Mouse (Mus musculus) forebrain, embryonic 12.5 days (tissue): ENCODE results near the gene Olfml1. TPM values are rescaled to one million over a fixed set of nuclear protein-coding genes. Genes with fewer than 3 reads are reported as not detected.

Experiments
- ATAC-seq: fragments of 200-750 bp; cut with Nextera tagmentation; 2 replicates; pipeline ENCODE4 v1.8.0; 2017; ENCODE audit warnings: moderate TSS enrichment; ENCODE audit not compliant: low FRiP score
- H3K27ac ChIP-seq: fragments of 300-500 bp; sonication (generic); 2 replicates; pipeline ENCODE4 v1.5.1; 2016; ENCODE audit warnings: mild to moderate bottlenecking
- H3K27me3 ChIP-seq: fragments of 300-500 bp; sonication (generic); 2 replicates; pipeline ENCODE4 v1.6.1; 2016; ENCODE audit warnings: mild to moderate bottlenecking
- H3K36me3 ChIP-seq: fragments of 300-500 bp; sonication (generic); replicated peaks from 2 replicates; pipeline ENCODE4 v1.6.1; 2016; ENCODE audit warnings: mild to moderate bottlenecking
- H3K4me1 ChIP-seq: fragments of 300-500 bp; sonication (generic); 2 replicates; pipeline ENCODE4 v1.6.1; 2016
- H3K4me2 ChIP-seq: fragments of 300-500 bp; sonication (generic); 2 replicates; pipeline ENCODE4 v1.6.1; 2016; ENCODE audit warnings: mild to moderate bottlenecking, moderate library complexity
- H3K4me3 ChIP-seq: fragments of 300-500 bp; sonication (generic); replicated peaks from 2 replicates; pipeline ENCODE4 v1.5.1; 2016; ENCODE audit warnings: mild to moderate bottlenecking
- H3K9ac ChIP-seq: fragments of 300-500 bp; sonication (generic); 2 replicates; pipeline ENCODE4 v1.6.1; 2016; ENCODE audit warnings: mild to moderate bottlenecking
- H3K9me3 ChIP-seq: fragments of 300-500 bp; sonication (generic); 2 replicates; pipeline ENCODE4 v1.6.1; 2016
- WGBS: fragments of 180-500 bp; shearing (Covaris S2); methylation state at CpG from one replicate; pipeline ENCODE4 v1.1.7; 2016; 5-methylcytosine and 5-hydroxymethylcytosine counted together
- polyA plus RNA-seq: library from polyadenylated mRNA; unstranded; fragments of >200 nt; fragmentation: Nextera tagmentation; extraction: Ambion mirVana; gene quantifications from 2 replicates; pipeline ENCODE4 v1.2.1, GENCODE M21; 2016

Olfml1 gene
- polyA plus RNA-seq, result 4.1 and 5.7 TPM in 2 replicates

DNA sequence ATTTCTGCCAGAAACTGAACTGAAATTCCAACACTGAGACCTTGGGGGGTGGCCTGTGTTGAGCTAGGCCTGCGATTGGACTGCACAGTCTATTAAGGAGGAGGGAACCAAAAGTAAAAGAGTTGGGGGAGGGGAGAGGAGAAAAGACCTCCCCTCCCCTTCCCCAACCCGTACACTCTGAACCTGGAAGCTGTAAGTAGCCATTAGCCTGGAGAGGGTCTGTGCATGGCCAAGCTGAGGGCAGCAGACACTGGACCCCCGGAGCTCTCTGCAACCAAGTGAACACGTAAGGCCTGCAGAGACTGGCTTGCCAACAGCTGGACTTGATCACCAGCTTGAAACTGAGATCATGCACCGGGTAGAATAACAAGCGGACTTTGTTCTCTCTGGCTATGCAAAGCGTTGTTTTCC is at the start of gene Olfml1:
Gene Olfml1, plus strand, starts transcription at position 186 of the 411 bp plus-strand sequence.
- H3K27me3 ChIP-seq, result no peaks in the 10 kb centered on the region
- H3K4me1 ChIP-seq, result no peaks in the 10 kb centered on the region
- H3K4me2 ChIP-seq, result no peak within 1 kb of the TSS
- H3K36me3 ChIP-seq, result no peaks in the 10 kb centered on the region
- H3K27ac ChIP-seq, result no peak within 1 kb of the TSS
- WGBS, result 63% methylated on average over 7 of the region's 7 CpGs
- no peak for ATAC-seq
- no peak within 1 kb of the TSS for H3K9ac ChIP-seq
- H3K9me3 ChIP-seq, result no peaks in the 10 kb centered on the region
- H3K4me3 ChIP-seq, result 0 out of 2 replicates have a peak within 1 kb of the TSS, but pooled peaks have one; percentile 1

DNA sequence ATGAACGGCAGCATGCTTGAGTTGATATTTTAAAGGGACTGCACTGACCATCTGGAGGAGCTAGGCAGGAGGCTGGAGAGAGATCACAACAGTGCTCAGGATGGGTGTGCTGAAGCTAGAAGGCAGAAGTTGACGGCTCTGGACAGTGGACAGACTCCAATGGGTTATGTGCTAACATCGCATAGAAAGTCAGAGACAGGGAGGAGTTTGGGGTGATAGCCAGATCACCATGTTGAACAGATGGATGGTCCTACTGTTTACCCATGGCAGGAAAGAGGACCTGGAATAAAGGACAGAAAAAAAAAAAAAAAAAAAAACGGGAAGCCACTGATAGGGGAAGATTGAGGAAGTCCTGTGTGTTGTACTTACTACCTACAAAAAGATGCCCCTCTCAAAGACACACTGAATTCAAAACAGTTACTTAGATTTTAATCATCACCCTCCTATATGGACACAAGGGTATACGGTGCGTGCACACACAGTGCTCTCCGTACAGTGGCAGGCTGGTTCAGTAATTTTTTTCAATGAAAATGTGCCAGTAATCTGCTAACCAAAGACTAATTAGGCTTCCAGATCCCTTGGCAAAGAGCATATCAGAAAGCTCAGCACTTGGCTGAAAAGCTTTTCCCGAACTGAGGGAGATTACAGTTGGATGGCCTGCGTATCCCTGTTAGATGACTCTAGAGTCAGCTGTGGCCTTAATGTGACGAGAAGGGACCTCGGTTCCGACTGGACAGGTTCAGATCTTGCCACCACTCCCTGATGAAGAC is 47.8 kb upstream of the Olfml1 start:
- Histone ChIP-seq H3K9me3 (no peaks in the 10 kb centered on the region), H3K4me3 (no peak overlapping the region), H3K4me2 (no peak overlapping the region), H3K27ac (no peak overlapping the region), H3K36me3 (no peaks in the 10 kb centered on the region), H3K27me3 (no peaks in the 10 kb centered on the region), H3K9ac (no peak overlapping the region), H3K4me1 (peaks cover 7% of the 10 kb centered on the region; the same call in 1 of the 2 replicates)
- 90% methylated on average over 11 of the region's 12 CpGs for WGBS
- ATAC-seq, result no peak

DNA sequence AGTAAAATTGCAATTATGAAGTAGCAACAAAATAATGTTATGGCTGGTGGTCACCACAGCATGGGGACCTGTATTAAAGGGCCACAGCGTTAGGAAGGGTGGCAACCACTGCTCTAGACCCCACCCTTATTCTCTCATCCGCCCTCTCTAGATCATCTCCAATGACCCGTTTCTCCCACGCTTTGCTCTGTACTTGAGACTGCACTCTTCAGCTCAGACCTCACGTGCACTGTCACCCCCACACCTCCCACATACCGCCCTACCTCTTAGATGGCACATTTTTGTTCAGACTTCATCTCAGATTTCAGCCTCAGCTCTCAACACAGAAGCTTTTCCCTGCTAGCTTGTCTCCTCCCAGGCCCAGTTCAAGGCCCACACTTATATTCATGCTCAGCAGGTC is 45.8 kb upstream of the Olfml1 start:
- no peak overlapping the region for H3K4me3 ChIP-seq
- no peaks in the 10 kb centered on the region for H3K9me3 ChIP-seq
- WGBS, result 92% methylated on average over 6 of the region's 6 CpGs
- no peak overlapping the region for H3K9ac ChIP-seq
- H3K27ac ChIP-seq, result no peak overlapping the region
- H3K27me3 ChIP-seq, result no peaks in the 10 kb centered on the region
- H3K4me1 ChIP-seq, result peaks cover 2% of the 10 kb centered on the region; the same call in 1 of the 2 replicates
- no peak for ATAC-seq
- H3K36me3 ChIP-seq, result no peaks in the 10 kb centered on the region
- no peak overlapping the region for H3K4me2 ChIP-seq

DNA sequence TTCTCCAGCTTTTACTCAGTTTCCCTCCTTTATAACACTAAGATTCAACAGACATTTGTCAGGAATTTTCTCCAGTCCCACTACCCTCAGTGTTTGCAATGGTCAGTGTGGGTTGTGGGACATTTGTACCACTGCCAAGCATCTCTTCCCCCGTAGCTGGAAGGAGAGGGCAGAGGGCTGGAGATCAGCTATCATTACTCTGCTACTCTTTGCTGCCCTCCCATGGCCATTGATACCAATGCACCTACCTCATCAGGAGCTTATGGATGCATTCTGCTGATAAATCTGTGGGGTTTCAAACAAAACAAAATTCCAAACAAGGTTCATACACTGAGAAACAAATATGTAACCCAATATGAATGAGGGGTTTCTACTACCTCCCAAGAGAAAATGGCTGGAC is 40.9 kb upstream of the Olfml1 start:
- ATAC-seq, result peak; percentile 55; the same call in 1 of the 2 replicates

DNA sequence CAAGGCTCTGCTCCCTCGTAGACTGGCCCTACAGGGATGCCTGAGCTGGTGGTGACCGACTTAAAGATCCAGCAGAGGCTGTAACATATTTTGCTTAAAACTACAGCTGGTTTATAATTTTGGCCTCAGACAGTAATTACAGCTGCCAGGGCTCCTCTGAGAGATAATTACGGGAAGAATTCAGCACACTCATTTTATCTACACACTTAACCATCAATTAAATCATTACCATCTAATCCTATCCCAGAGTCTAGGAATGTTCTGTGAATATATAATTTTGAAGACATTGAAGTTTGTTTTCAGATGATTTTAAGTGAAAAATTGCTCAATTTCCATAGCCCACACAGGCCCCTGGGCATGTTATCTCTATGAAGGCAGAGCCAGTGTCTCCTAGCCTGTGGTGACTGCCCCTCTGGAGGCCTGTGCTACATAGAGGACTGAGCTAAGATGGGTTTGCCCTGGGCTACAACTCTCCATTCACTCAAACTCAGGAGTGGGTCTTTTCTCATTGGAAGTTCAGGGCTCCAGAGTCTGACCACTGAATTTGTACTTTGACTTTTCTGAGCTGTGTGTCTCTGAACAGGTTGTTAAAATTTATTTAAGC is 39.0 kb upstream of the Olfml1 start:
- no peak overlapping the region for H3K4me3 ChIP-seq
- no peaks in the 10 kb centered on the region for H3K27me3 ChIP-seq
- H3K9ac ChIP-seq, result no peak overlapping the region
- no peaks in the 10 kb centered on the region for H3K9me3 ChIP-seq
- H3K36me3 ChIP-seq, result no peaks in the 10 kb centered on the region
- ATAC-seq, result no peak
- H3K27ac ChIP-seq, result no peak overlapping the region
- WGBS, result 71% methylated on average over 3 of the region's 3 CpGs
- H3K4me1 ChIP-seq, result no peaks in the 10 kb centered on the region
- H3K4me2 ChIP-seq, result no peak overlapping the region

More for the DNA sequence above, 40.9 kb upstream of the Olfml1 start:
- no peaks in the 10 kb centered on the region for H3K27me3 ChIP-seq
- no peak overlapping the region for H3K27ac ChIP-seq
- no peaks in the 10 kb centered on the region for H3K36me3 ChIP-seq
- H3K9ac ChIP-seq, result no peak overlapping the region
- WGBS, result 23% methylated on average over 1 of the region's 1 CpGs
- H3K9me3 ChIP-seq, result no peaks in the 10 kb centered on the region
- no peak overlapping the region for H3K4me2 ChIP-seq
- no peak overlapping the region for H3K4me3 ChIP-seq
- no peaks in the 10 kb centered on the region for H3K4me1 ChIP-seq

DNA sequence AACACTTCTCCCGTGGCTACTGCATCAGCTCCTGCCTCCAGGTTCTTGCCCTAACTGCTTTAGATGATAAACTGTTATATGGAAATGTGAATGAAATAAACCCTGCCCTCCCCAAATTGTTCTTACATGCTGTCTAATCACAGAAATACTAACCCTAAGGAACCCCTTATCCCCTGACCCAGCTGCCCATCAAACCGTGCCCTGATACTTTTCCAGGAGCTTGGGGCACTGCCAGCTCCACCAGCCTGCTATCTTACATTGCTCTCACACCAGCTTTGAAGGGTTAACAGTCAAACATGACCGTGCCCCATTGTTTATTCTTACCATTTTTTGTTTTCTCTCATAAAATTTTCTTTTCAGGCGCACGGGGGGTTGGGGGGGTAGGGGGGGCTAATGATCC is 37.9 kb upstream of the Olfml1 start:
- H3K27me3 ChIP-seq, result no peaks in the 10 kb centered on the region
- 84% methylated on average over 5 of the region's 5 CpGs for WGBS

DNA sequence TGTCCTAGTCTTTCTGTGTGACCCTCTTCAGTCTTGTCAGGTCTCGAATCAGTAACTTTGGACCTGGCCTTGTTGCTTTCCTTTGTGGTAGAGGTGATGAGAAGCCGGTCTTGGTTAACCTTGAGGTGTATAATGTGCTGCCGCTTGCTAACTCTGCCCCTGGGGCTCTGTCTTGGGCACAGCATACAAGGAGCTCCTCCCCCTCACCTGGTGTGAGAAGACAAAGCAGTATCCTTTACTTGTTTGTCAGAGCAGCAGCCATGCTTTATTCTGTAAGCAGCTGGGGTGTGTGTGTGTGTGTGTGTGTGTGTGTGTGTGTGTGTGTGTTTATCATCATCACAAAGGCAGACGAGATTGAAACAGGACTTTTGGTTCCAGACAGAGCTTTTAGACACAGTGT is 31.9 kb upstream of the Olfml1 start:
- no peak overlapping the region for H3K9ac ChIP-seq
- no peak for ATAC-seq
- H3K36me3 ChIP-seq, result no peaks in the 10 kb centered on the region
- H3K9me3 ChIP-seq, result no peaks in the 10 kb centered on the region
- WGBS, result 86% methylated on average over 4 of the region's 4 CpGs
- H3K27me3 ChIP-seq, result no peaks in the 10 kb centered on the region
- no peak overlapping the region for H3K4me2 ChIP-seq
- H3K4me3 ChIP-seq, result no peak overlapping the region
- H3K27ac ChIP-seq, result no peak overlapping the region
- no peaks in the 10 kb centered on the region for H3K4me1 ChIP-seq

More for the DNA sequence above, 37.9 kb upstream of the Olfml1 start:
- no peak overlapping the region for H3K4me2 ChIP-seq
- no peaks in the 10 kb centered on the region for H3K9me3 ChIP-seq
- no peak overlapping the region for H3K27ac ChIP-seq
- ATAC-seq, result no peak
- H3K36me3 ChIP-seq, result no peaks in the 10 kb centered on the region
- H3K9ac ChIP-seq, result no peak overlapping the region
- no peak overlapping the region for H3K4me3 ChIP-seq
- no peaks in the 10 kb centered on the region for H3K4me1 ChIP-seq

DNA sequence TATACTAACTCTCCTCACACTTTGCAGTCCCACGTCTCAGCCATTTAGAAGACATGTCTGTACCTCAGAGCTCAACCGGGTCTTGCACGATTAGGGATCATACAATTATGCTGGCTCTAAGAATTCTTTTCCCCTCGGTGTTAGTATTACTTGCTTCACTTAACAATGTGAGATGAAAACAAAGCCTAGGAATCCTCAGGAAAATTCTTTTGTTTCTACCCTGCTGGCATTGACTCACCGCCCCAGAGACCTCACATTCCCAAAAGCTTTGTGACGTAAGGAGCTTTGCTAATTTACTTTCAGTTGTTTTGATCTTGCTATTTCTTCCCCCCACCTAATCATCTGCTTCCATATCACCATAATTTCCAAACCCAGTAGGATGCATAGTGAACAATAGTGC is 30.7 kb upstream of the Olfml1 start:
- no peak for ATAC-seq
- H3K4me2 ChIP-seq, result no peak overlapping the region
- H3K36me3 ChIP-seq, result no peaks in the 10 kb centered on the region
- 31% methylated on average over 6 of the region's 6 CpGs for WGBS
- H3K9ac ChIP-seq, result no peak overlapping the region
- H3K4me1 ChIP-seq, result no peaks in the 10 kb centered on the region
- no peaks in the 10 kb centered on the region for H3K27me3 ChIP-seq
- no peak overlapping the region for H3K27ac ChIP-seq
- no peaks in the 10 kb centered on the region for H3K9me3 ChIP-seq
- no peak overlapping the region for H3K4me3 ChIP-seq

DNA sequence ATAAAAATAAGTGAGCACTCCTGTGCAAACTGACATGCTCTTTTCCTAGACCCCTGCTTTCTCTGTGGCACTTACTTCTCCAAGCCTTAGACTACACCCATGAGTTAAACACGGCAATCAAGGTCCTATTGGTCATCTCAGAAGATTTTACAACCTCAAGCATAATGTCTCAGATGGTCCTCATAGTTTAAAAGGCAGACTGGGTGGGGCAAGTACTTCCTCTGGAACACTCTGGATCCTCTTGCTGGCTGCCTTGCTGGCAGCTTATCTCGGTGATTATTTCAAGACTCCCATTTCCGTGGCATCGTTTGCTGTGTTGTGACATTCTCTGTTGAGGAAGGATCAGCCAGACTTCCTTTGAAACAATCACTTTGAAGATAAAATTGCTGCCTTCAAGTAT is 27.2 kb upstream of the Olfml1 start:
- Histone ChIP-seq H3K27me3 (no peaks in the 10 kb centered on the region), H3K4me2 (no peak overlapping the region), H3K4me3 (no peak overlapping the region), H3K27ac (no peak overlapping the region), H3K36me3 (no peaks in the 10 kb centered on the region), H3K9ac (no peak overlapping the region), H3K9me3 (no peaks in the 10 kb centered on the region), H3K4me1 (no peaks in the 10 kb centered on the region)
- ATAC-seq, result no peak
- 68% methylated on average over 4 of the region's 4 CpGs for WGBS

DNA sequence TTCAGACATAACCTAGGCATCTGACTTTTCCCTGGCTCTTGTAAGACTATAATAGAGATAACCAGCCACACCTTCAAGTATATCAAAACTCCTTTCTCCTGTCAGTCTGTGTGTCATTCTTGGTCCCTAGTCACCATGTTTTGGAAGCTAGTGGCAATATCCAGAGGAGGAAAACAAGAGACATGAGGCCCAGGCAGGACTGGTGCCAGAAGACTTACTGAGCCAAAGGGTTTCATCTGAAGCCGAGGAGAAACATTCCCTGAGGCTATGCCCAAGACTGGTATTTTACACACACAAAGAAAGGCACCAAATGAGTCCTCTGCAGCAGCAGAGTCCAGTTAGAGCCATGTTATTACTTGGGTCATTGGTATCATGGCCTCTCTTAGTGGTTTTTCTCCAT is 22.2 kb upstream of the Olfml1 start:
- no peaks in the 10 kb centered on the region for H3K4me1 ChIP-seq
- no peaks in the 10 kb centered on the region for H3K27me3 ChIP-seq
- no peak overlapping the region for H3K4me3 ChIP-seq
- H3K9ac ChIP-seq, result no peak overlapping the region
- H3K9me3 ChIP-seq, result no peaks in the 10 kb centered on the region
- no peak overlapping the region for H3K4me2 ChIP-seq
- 69% methylated on average over 1 of the region's 1 CpGs for WGBS
- ATAC-seq, result no peak
- no peak overlapping the region for H3K27ac ChIP-seq
- H3K36me3 ChIP-seq, result peaks cover 3% of the 10 kb centered on the region; the same call in 1 of the 2 replicates

DNA sequence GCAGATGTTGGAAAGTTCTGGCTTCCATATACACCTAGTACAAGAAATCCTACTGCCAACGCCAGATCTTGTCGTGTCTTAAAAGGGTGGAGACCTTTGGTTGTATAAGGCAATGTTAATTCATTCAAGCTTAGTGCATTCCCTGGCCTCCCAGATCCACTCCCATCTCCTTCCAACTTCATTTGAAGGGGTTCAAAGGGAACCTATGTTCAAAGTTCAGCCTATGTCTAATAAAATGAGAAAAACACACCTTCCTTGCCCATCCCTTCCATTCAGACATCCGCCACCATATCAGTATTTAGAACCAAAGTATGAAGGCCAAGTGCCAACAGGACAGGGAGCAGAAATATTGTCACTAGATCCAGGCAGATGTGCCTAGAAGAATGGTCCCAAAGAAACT is 19.4 kb upstream of the Olfml1 start:
- Histone ChIP-seq H3K9ac (no peak overlapping the region), H3K4me2 (no peak overlapping the region), H3K9me3 (no peaks in the 10 kb centered on the region), H3K4me1 (no peaks in the 10 kb centered on the region), H3K27ac (no peak overlapping the region), H3K27me3 (no peaks in the 10 kb centered on the region), H3K36me3 (peaks cover 3% of the 10 kb centered on the region; the same call in 1 of the 2 replicates), H3K4me3 (no peak overlapping the region)
- ATAC-seq, result no peak
- 93% methylated on average over 3 of the region's 3 CpGs for WGBS

DNA sequence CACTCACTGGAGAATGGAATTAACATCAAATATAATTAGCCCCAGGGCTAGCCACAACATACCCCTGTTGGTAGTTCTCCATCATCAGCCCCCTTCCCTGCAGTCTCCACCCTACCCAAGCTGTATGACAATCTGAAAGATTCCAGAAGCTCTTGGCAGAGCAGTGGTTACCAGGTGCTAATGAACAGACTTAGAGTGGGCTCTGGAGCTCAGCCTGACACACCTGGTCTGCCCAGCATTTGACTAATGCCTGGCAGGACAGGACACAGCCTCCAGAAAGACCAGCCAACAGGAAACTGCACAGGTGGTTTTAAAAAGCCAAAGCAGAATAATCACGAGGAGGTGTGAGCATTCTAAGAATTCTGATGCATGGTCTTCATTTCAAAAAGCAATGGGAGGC is 13.8 kb upstream of the Olfml1 start:
- Histone ChIP-seq H3K36me3 (no peaks in the 10 kb centered on the region), H3K9ac (no peak overlapping the region), H3K27ac (no peak overlapping the region), H3K4me3 (no peak overlapping the region), H3K4me2 (no peak overlapping the region), H3K27me3 (no peaks in the 10 kb centered on the region), H3K9me3 (no peaks in the 10 kb centered on the region), H3K4me1 (no peaks in the 10 kb centered on the region)
- ATAC-seq, result no peak
- WGBS, result 86% methylated on average over 1 of the region's 1 CpGs

DNA sequence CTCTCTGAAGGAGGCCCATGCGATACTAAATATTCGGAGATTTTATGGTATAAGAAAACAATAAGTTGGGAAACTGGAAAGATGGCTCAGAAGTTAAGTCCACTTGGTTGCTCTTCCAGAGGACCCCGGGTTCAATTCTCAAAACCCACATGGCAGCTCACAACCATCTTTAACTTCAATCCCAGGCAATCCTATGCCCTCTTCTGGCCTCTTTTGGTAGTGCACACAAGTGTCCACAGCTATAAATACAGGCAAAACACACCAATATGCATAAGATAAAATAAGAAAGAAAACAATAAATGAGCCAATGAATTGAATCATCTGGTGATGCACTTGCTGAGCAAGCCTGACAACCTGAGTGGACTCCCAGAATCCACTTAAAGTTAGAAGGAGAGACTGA is 11.3 kb upstream of the Olfml1 start:
- WGBS, result 89% methylated on average over 3 of the region's 3 CpGs
- Histone ChIP-seq H3K4me2 (no peak overlapping the region), H3K4me3 (no peak overlapping the region), H3K9me3 (no peaks in the 10 kb centered on the region), H3K4me1 (no peaks in the 10 kb centered on the region), H3K36me3 (no peaks in the 10 kb centered on the region), H3K27ac (no peak overlapping the region), H3K9ac (no peak overlapping the region), H3K27me3 (no peaks in the 10 kb centered on the region)
- no peak for ATAC-seq
